Mouse (Mus musculus): ENCODE measurements around the gene Rapgef1.
"Not testable (repeated sequence)": the region's sequence is repeated elsewhere in the genome, so short reads cannot be mapped to it uniquely, and the experiment has no call there.

The Rapgef1 gene

GRCm38 (mm10) chr2:29739368-29739767 is 119.8 kb downstream of the Rapgef1 start:
- no peak for DNase-seq (ENCODE audit: low read depth, low spot score)

GRCm38 (mm10) chr2:29741207-29741606 is 121.7 kb downstream of the Rapgef1 start:
- no peak for DNase-seq (ENCODE audit: low read depth, low spot score)

GRCm38 (mm10) chr2:29744256-29744655 is 124.7 kb downstream of the Rapgef1 start:
- no peak for DNase-seq (ENCODE audit: low read depth, low spot score)

GRCm38 (mm10) chr2:29747188-29747782 is 127.8 kb downstream of the Rapgef1 start:
- no peak for DNase-seq (ENCODE audit: low read depth, low spot score)

- DNase-seq (ENCODE audit: low read depth, low spot score) = no peak
Measured at GRCm38 (mm10) chr2:29747852-29748251, 128.3 kb downstream of the Rapgef1 start.

GRCm38 (mm10) chr2:29748499-29748898 is 129.0 kb downstream of the Rapgef1 start:
- no peak for DNase-seq (ENCODE audit: low read depth, low spot score)

- DNase-seq (ENCODE audit: low read depth, low spot score) = no peak
Measured at GRCm38 (mm10) chr2:29751497-29751896, 132.0 kb downstream of the Rapgef1 start, which contains the start of gene Gm13420. TSS of gene Gm13420 (minus strand) at chr2:29751685.

- no peak for DNase-seq (ENCODE audit: low read depth, low spot score)
Measured at GRCm38 (mm10) chr2:29752397-29752796, 132.9 kb downstream of the Rapgef1 start.

GRCm38 (mm10) chr2:29755693-29756092 is 136.2 kb downstream of the Rapgef1 start:
- no peak for DNase-seq (ENCODE audit: low read depth, low spot score)

- DNase-seq (ENCODE audit: low read depth, low spot score) = peak; percentile 75
Measured at GRCm38 (mm10) chr2:29764831-29765230, 145.3 kb downstream of the Rapgef1 start.

- no peak for DNase-seq (ENCODE audit: low read depth, low spot score)
Measured at GRCm38 (mm10) chr2:29767976-29768709, 148.6 kb downstream of the Rapgef1 start.

- no peak for DNase-seq (ENCODE audit: low read depth, low spot score)
Measured at GRCm38 (mm10) chr2:29768901-29769300, 149.4 kb downstream of the Rapgef1 start.

GRCm38 (mm10) chr2:29770162-29770561 is 150.6 kb downstream of the Rapgef1 start:
- no peak for DNase-seq (ENCODE audit: low read depth, low spot score)

- DNase-seq (ENCODE audit: low read depth, low spot score) = no peak
Measured at GRCm38 (mm10) chr2:29771611-29772461, 152.3 kb downstream of the Rapgef1 start.

GRCm38 (mm10) chr2:29773323-29773722 is 153.8 kb downstream of the Rapgef1 start:
- DNase-seq (ENCODE audit: low read depth, low spot score) = no peak

- DNase-seq (ENCODE audit: low read depth, low spot score) = not testable (repeated sequence)
Measured at GRCm38 (mm10) chr2:29781256-29781655, 161.7 kb downstream of the Rapgef1 start.

GRCm38 (mm10) chr2:29784290-29784689 is 164.8 kb downstream of the Rapgef1 start:
- no peak for DNase-seq (ENCODE audit: low read depth, low spot score)

GRCm38 (mm10) chr2:29787104-29787917 is 167.8 kb downstream of the Rapgef1 start, which contains the start of gene Coq4:
TSS of gene Coq4 (plus strand) at chr2:29787493.
- peak; percentile 94 for DNase-seq (ENCODE audit: low read depth, low spot score)

GRCm38 (mm10) chr2:29787937-29788681 is 168.6 kb downstream of the Rapgef1 start, which contains the start of gene Trub2:
TSS of gene Trub2 (minus strand) at chr2:29788502.
- peak; percentile 81 for DNase-seq (ENCODE audit: low read depth, low spot score)

All from mesoderm, embryonic 11.5 days (tissue).